Mouse (Mus musculus) lung, adult 2 months (tissue): ENCODE data around the gene Gfod1. TPM values are rescaled to one million over a fixed set of nuclear protein-coding genes. Genes with fewer than 3 reads are reported as not detected.

Experiments
- DNase-seq: peaks from one replicate; pipeline ENCODE4 v3.0.0; 2022
- H3K4me1 ChIP-seq: fragments of 200-500 bp; 2 replicates; pipeline ENCODE4 v1.6.1; 2011; ENCODE audit warnings: low read length; ENCODE audit not compliant: control insufficient read depth, insufficient read depth
- H3K4me3 ChIP-seq: fragments of 200-500 bp; replicated peaks from 2 replicates; pipeline ENCODE3; 2011; ENCODE audit warnings: low read depth, mild to moderate bottlenecking, control low read depth, low read length; ENCODE audit errors: extremely low read depth
- CTCF ChIP-seq: fragments of 200-500 bp; IDR thresholded peaks from 2 replicates; pipeline ENCODE4 v1.5.1; 2011; ENCODE audit warnings: mild to moderate bottlenecking, low read length, control low read depth; ENCODE audit not compliant: insufficient read depth
- POLR2A ChIP-seq: fragments of 200-500 bp; IDR thresholded peaks from 2 replicates; pipeline ENCODE4 v1.6.1; 2011; ENCODE audit warnings: low read depth, mild to moderate bottlenecking, control low read depth, low read length, borderline replicate concordance; ENCODE audit errors: extremely low read depth
- WGBS: fragments of 180-500 bp; shearing (Covaris S2); methylation state at CpG from one replicate; pipeline ENCODE4 v1.1.7; 2018; 5-methylcytosine and 5-hydroxymethylcytosine counted together
- polyA plus RNA-seq: library from polyadenylated mRNA; depleted of rRNA; stranded (reverse); fragments of >200 nt; gene quantifications from 2 replicates; pipeline ENCODE4 v1.2.3, GENCODE M21; 2012; rRNA removed

Gene Gfod1
- polyA plus RNA-seq: 11.7 and 12.9 TPM in 2 replicates

GRCm38 (mm10) chr13:43304018-43304431 lies at the start of gene Gfod1:
TSS of gene Gfod1 (minus strand) at chr13:43304172.
- DNase-seq: peak; percentile 95
- under 1% methylated on average over 53 of the region's 53 CpGs for WGBS

GRCm38 (mm10) chr13:43353356-43353755 lies 49.4 kb upstream of the Gfod1 start:
- DNase-seq: no peak
- H3K4me3 ChIP-seq: no peak overlapping the region
- TF ChIP-seq CTCF (no peak), POLR2A (no peak)
- peaks cover 7% of the 10 kb centered on the region for H3K4me1 ChIP-seq
- 70% methylated on average over 4 of the region's 4 CpGs for WGBS

More at GRCm38 (mm10) chr13:43304018-43304431, at the start of gene Gfod1:
- Histone ChIP-seq H3K4me1 (peaks cover 15% of the 10 kb centered on the region), H3K4me3 (peak within 1 kb of the TSS; percentile 86)
- no peak for TF ChIP-seq CTCF
- TF ChIP-seq POLR2A: peak; percentile 85

- peak; percentile 27 for DNase-seq
- TF ChIP-seq CTCF: no peak
- peak; percentile 44; the same call in 1 of the 2 replicates for TF ChIP-seq POLR2A
- WGBS: 45% methylated on average over 9 of the region's 9 CpGs
These were observed 46.7 kb upstream of the Gfod1 start for GRCm38 (mm10) chr13:43350489-43351169.

GRCm38 (mm10) chr13:43349376-43349775 lies 45.4 kb upstream of the Gfod1 start:
- Histone ChIP-seq H3K4me3 (no peak overlapping the region), H3K4me1 (peaks cover 7% of the 10 kb centered on the region)
- TF ChIP-seq POLR2A (no peak), CTCF (no peak)
- WGBS: 57% methylated on average over 8 of the region's 8 CpGs
- DNase-seq: no peak

More at GRCm38 (mm10) chr13:43350489-43351169, 46.7 kb upstream of the Gfod1 start:
- Histone ChIP-seq H3K4me1 (peaks cover 7% of the 10 kb centered on the region), H3K4me3 (peak overlapping the region; percentile 11)

GRCm38 (mm10) chr13:43346825-43347224 lies 42.9 kb upstream of the Gfod1 start:
- TF ChIP-seq POLR2A (no peak), CTCF (no peak)
- H3K4me3 ChIP-seq: no peak overlapping the region
- DNase-seq: no peak
- peaks cover 7% of the 10 kb centered on the region for H3K4me1 ChIP-seq

GRCm38 (mm10) chr13:43338632-43339031 lies 34.7 kb upstream of the Gfod1 start:
- no peak for TF ChIP-seq CTCF
- no peak for TF ChIP-seq POLR2A
- no peak overlapping the region for H3K4me3 ChIP-seq
- H3K4me1 ChIP-seq: peaks cover 5% of the 10 kb centered on the region; the same call in 1 of the 2 replicates
- 55% methylated on average over 4 of the region's 4 CpGs for WGBS
- no peak for DNase-seq

- Histone ChIP-seq H3K4me1 (peaks cover 5% of the 10 kb centered on the region; the same call in 1 of the 2 replicates), H3K4me3 (no peak overlapping the region)
- no peak for DNase-seq
- WGBS: 83% methylated on average over 8 of the region's 8 CpGs
- TF ChIP-seq POLR2A: no peak
- no peak for TF ChIP-seq CTCF
These were observed 34.0 kb upstream of the Gfod1 start for GRCm38 (mm10) chr13:43338001-43338400.

GRCm38 (mm10) chr13:43336425-43337221 lies 32.7 kb upstream of the Gfod1 start:
- 52% methylated on average over 12 of the region's 12 CpGs for WGBS
- TF ChIP-seq POLR2A (no peak), CTCF (no peak)
- no peak overlapping the region for H3K4me3 ChIP-seq
- peaks cover 7% of the 10 kb centered on the region; the same call in 1 of the 2 replicates for H3K4me1 ChIP-seq
- peak; percentile 23 for DNase-seq

GRCm38 (mm10) chr13:43332591-43332990 lies 28.6 kb upstream of the Gfod1 start:
- Histone ChIP-seq H3K4me3 (no peak overlapping the region), H3K4me1 (peaks cover 7% of the 10 kb centered on the region; the same call in 1 of the 2 replicates)
- TF ChIP-seq POLR2A (no peak), CTCF (no peak)
- WGBS: 32% methylated on average over 7 of the region's 7 CpGs
- DNase-seq: peak; percentile 14

GRCm38 (mm10) chr13:43331721-43332444 lies 27.9 kb upstream of the Gfod1 start:
- no peak overlapping the region for H3K4me3 ChIP-seq
- WGBS: 46% methylated on average over 11 of the region's 11 CpGs
- H3K4me1 ChIP-seq: peaks cover 4% of the 10 kb centered on the region; the same call in 1 of the 2 replicates
- TF ChIP-seq POLR2A: no peak
- TF ChIP-seq CTCF: no peak
- DNase-seq: no peak
